Mouse (Mus musculus) lung, postnatal 25 days (tissue): ENCODE data around the gene Bmf.

Experiments used
- DNase-seq: peaks from one replicate; pipeline ENCODE4 v3.0.0; 2022; ENCODE audit warnings: low spot score

Gene Bmf

DNA sequence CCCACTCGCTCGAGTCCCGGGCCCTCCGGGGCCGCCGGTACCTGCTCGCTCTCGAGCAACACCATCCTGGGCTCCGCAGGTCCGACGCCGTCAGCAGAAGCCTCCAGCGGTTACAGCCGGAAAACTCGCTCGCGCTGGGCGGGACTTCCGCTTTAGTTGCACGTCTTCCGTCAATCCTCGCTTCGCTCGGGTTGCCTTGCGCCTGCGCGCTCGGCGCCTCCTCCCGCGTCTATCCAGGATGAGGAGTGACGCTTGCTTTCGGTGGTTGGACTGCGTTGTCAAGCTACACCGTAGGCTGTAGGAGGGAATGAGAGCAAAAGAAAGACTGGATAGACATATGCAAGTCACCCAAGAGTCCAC, 70.0 kb downstream of the Bmf start, which contains the start of gene Srp14:
Gene Srp14 (minus strand): TSS at position 162 of the 360 bp plus-strand sequence.
- DNase-seq: peak; percentile 94

DNA sequence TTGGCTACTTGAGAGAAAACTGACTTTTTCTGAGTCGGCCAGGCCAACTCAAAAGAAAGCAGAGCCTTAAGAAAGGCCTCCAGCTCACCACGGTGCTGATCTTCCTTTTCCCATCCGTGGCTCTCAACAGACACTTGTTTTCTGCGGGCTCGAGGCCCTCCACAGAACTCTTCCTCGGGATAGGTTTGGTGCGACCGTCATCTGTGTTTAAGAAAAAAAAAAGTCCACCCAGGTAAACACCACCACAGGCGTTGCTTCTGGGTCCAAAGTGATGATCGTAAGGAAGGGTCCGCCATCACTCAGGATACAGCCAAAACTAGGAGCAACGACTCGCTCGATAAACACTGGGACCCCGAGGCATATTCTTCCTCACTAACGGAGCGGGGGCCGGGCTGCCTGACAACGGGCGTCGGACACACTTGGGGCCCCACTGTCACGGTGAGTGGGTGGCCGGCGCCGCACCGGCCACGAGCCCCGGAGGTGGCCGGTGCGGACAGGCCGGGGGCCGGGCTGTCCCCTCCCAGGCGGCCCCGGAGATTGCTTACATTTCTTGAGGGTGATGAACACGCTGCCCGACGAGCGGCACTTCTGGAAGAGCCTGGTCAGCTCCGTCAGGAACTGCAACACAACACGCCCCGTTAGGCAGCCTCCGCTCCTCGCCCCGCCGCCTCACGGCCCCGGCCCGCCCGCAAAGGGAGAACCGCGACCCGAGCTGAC, 70.5 kb downstream of the Bmf start:
- DNase-seq: no peak
